Mouse (Mus musculus) thymus, adult 2 months (tissue): ENCODE data around the gene Tsx. TPM values are rescaled to one million over a fixed set of nuclear protein-coding genes. Genes with fewer than 3 reads are reported as not detected.
"Not testable (repeated sequence)": the region's sequence is repeated elsewhere in the genome, so short reads cannot be mapped to it uniquely, and the experiment has no call there.

Experiments used
- DNase-seq: peaks from one replicate; pipeline ENCODE4 v3.0.0; 2021
- H3K27ac ChIP-seq: fragments of 200-500 bp; 2 replicates; pipeline ENCODE4 v1.5.1; 2012; ENCODE audit warnings: low read length, control low read depth; ENCODE audit not compliant: control insufficient read depth, insufficient read depth
- H3K27me3 ChIP-seq: fragments of 200-500 bp; 2 replicates; pipeline ENCODE4 v1.6.1; 2012; ENCODE audit warnings: mild to moderate bottlenecking, low read length, moderate library complexity, mixed read lengths; ENCODE audit not compliant: control insufficient read depth, insufficient read depth
- H3K36me3 ChIP-seq: fragments of 200-500 bp; 2 replicates; pipeline ENCODE4 v1.6.1; 2012; ENCODE audit warnings: mild to moderate bottlenecking, low read length, moderate library complexity; ENCODE audit not compliant: control insufficient read depth, insufficient read depth
- H3K4me1 ChIP-seq: fragments of 200-500 bp; replicated peaks from 2 replicates; pipeline ENCODE4 v1.6.1; 2012; ENCODE audit warnings: low read length; ENCODE audit not compliant: control insufficient read depth, insufficient read depth
- H3K4me3 ChIP-seq: fragments of 200-500 bp; 2 replicates; pipeline ENCODE4 v1.5.1; 2012; ENCODE audit warnings: mild to moderate bottlenecking, low read length, control low read depth, moderate library complexity; ENCODE audit not compliant: control insufficient read depth, insufficient read depth
- CTCF ChIP-seq: fragments of 200-500 bp; IDR thresholded peaks from 2 replicates; pipeline ENCODE4 v1.5.1; 2012; ENCODE audit warnings: mild to moderate bottlenecking, control low read depth, low read length, moderate library complexity, borderline replicate concordance; ENCODE audit not compliant: control insufficient read depth, poor library complexity, insufficient read depth; ENCODE audit errors: extremely low read depth
- POLR2A ChIP-seq: fragments of 200-500 bp; IDR thresholded peaks from 2 replicates; pipeline ENCODE4 v1.6.1; 2012; ENCODE audit warnings: mild to moderate bottlenecking, low read length, control low read depth, moderate library complexity; ENCODE audit not compliant: control insufficient read depth, poor library complexity, insufficient read depth; ENCODE audit errors: extremely low read depth
- WGBS: fragments of 180-500 bp; shearing (Covaris S2); methylation state at CpG from one replicate; pipeline ENCODE4 v1.1.7; 2018; 5-methylcytosine and 5-hydroxymethylcytosine counted together
- polyA plus RNA-seq: library from polyadenylated mRNA; depleted of rRNA; stranded (reverse); fragments of >200 nt; gene quantifications from 2 replicates; pipeline ENCODE4 v1.2.3, GENCODE M21; 2012

The Tsx gene
- polyA plus RNA-seq, 1 experiment, result 0.18 TPM

- TF ChIP-seq CTCF, result no peak
- no peak for TF ChIP-seq POLR2A
- Histone ChIP-seq H3K4me3 (no peak overlapping the region), H3K36me3 (no peaks in the 10 kb centered on the region), H3K27me3 (no peaks in the 10 kb centered on the region), H3K4me1 (no peaks in the 10 kb centered on the region), H3K27ac (no peak overlapping the region)
- no peak for DNase-seq
- 0% methylated on average over 1 of the region's 1 CpGs for WGBS
Observed at GRCm38 (mm10) chrX:103440803-103441202, 26.5 kb downstream of the Tsx start.

GRCm38 (mm10) chrX:103443755-103444154 is 29.5 kb downstream of the Tsx start:
- H3K27me3 ChIP-seq, result no peaks in the 10 kb centered on the region
- no peak overlapping the region for H3K4me3 ChIP-seq
- 34% methylated on average over 7 of the region's 7 CpGs for WGBS
- no peak overlapping the region for H3K27ac ChIP-seq
- DNase-seq, result peak; percentile 24
- H3K36me3 ChIP-seq, result no peaks in the 10 kb centered on the region
- TF ChIP-seq POLR2A (no peak), CTCF (no peak)
- no peaks in the 10 kb centered on the region for H3K4me1 ChIP-seq

GRCm38 (mm10) chrX:103447539-103448169 is 33.4 kb downstream of the Tsx start:
- TF ChIP-seq POLR2A (no peak), CTCF (no peak)
- no peaks in the 10 kb centered on the region for H3K36me3 ChIP-seq
- no peak overlapping the region for H3K27ac ChIP-seq
- peak; percentile 11 for DNase-seq
- no peaks in the 10 kb centered on the region for H3K4me1 ChIP-seq
- 7% methylated on average over 34 of the region's 34 CpGs for WGBS
- no peaks in the 10 kb centered on the region for H3K27me3 ChIP-seq
- peak overlapping the region; percentile 25 for H3K4me3 ChIP-seq

- H3K4me3 ChIP-seq, H3K4me1 ChIP-seq, H3K27ac ChIP-seq, H3K36me3 ChIP-seq, H3K27me3 ChIP-seq, DNase-seq: not testable (repeated sequence)
- WGBS, result 80% methylated on average over 11 of the region's 13 CpGs
Observed at GRCm38 (mm10) chrX:103448429-103448828, 34.2 kb downstream of the Tsx start.

GRCm38 (mm10) chrX:103448943-103449722 is 34.9 kb downstream of the Tsx start:
- not testable (repeated sequence) for DNase-seq, H3K27me3 ChIP-seq, H3K4me1 ChIP-seq, H3K27ac ChIP-seq, H3K4me3 ChIP-seq, H3K36me3 ChIP-seq
- 97% methylated on average over 15 of the region's 27 CpGs for WGBS

GRCm38 (mm10) chrX:103452815-103453214 is 38.5 kb downstream of the Tsx start:
- Histone ChIP-seq H3K4me3 (no peak overlapping the region), H3K27me3 (no peaks in the 10 kb centered on the region), H3K27ac (no peak overlapping the region), H3K36me3 (no peaks in the 10 kb centered on the region), H3K4me1 (no peaks in the 10 kb centered on the region)
- DNase-seq, result no peak
- TF ChIP-seq POLR2A, result no peak
- no peak for TF ChIP-seq CTCF
- 96% methylated on average over 6 of the region's 6 CpGs for WGBS

GRCm38 (mm10) chrX:103460056-103460455 is 45.8 kb downstream of the Tsx start:
- Histone ChIP-seq H3K4me1 (no peaks in the 10 kb centered on the region), H3K36me3 (no peaks in the 10 kb centered on the region), H3K4me3 (no peak overlapping the region), H3K27me3 (no peaks in the 10 kb centered on the region), H3K27ac (no peak overlapping the region)
- no peak for DNase-seq
- TF ChIP-seq CTCF (no peak), POLR2A (no peak)
- WGBS, result 83% methylated on average over 5 of the region's 5 CpGs
